Mouse (Mus musculus) myocyte (in vitro differentiated cells): ENCODE data around the gene Ttc17.

Experiments used
- MAX ChIP-seq: IDR thresholded peaks from one replicate; pipeline ENCODE4 v1.6.1; 2011; ENCODE audit warnings: low read depth, mild to moderate bottlenecking, control low read depth
- POLR2A ChIP-seq: IDR thresholded peaks from one replicate; pipeline ENCODE4 v1.6.1; 2011; ENCODE audit warnings: low read depth, mild to moderate bottlenecking, control low read depth, moderate library complexity; ENCODE audit not compliant: insufficient read length
- POLR2AphosphoS2 ChIP-seq: IDR thresholded peaks from one replicate; pipeline ENCODE4 v1.6.1; 2011; ENCODE audit warnings: low read depth, control low read depth; ENCODE audit not compliant: insufficient read length
- REST ChIP-seq: IDR thresholded peaks from one replicate; pipeline ENCODE4 v1.6.1; 2011; ENCODE audit warnings: mild to moderate bottlenecking, control low read depth, moderate library complexity; ENCODE audit not compliant: insufficient read depth, insufficient read length

- TF ChIP-seq REST (no peak), POLR2AphosphoS2 (no peak), POLR2A (no peak), MAX (no peak)
Observed at GRCm38 (mm10) chr2:94346746-94347145, 59.7 kb downstream of the Ttc17 start.
